Mouse (Mus musculus) neural tube, embryonic 14.5 days (tissue): ENCODE measurements around the gene Ppm1f. TPM values are rescaled to one million over a fixed set of nuclear protein-coding genes. Genes with fewer than 3 reads are reported as not detected.
A peak's percentile ranks its signal among the peaks of the same experiment; 100 is the strongest.

Experiments used
- ATAC-seq: fragments of 200-750 bp; cut with Nextera tagmentation; 2 replicates; pipeline ENCODE4 v1.8.0; 2017; ENCODE audit warnings: low read depth, mild to moderate bottlenecking, moderate TSS enrichment, moderate library complexity
- H3K27ac ChIP-seq: fragments of 300-500 bp; sonication (generic); 2 replicates; pipeline ENCODE4 v1.5.1; 2014; ENCODE audit warnings: low read depth, mild to moderate bottlenecking, control low read depth, low read length, moderate library complexity, mixed read lengths
- H3K27me3 ChIP-seq: fragments of 300-500 bp; sonication (generic); 2 replicates; pipeline ENCODE4 v1.6.1; 2014; ENCODE audit warnings: low read length; ENCODE audit not compliant: control insufficient read depth, insufficient read depth
- H3K36me3 ChIP-seq: fragments of 300-500 bp; sonication (generic); 2 replicates; pipeline ENCODE4 v1.6.1; 2014; ENCODE audit warnings: low read length, mixed read lengths; ENCODE audit not compliant: control insufficient read depth, insufficient read depth
- H3K4me1 ChIP-seq: fragments of 300-500 bp; sonication (generic); 2 replicates; pipeline ENCODE4 v1.6.1; 2014; ENCODE audit warnings: low read length; ENCODE audit not compliant: control insufficient read depth, insufficient read depth
- H3K4me2 ChIP-seq: fragments of 300-500 bp; sonication (generic); 2 replicates; pipeline ENCODE4 v1.6.1; 2014; ENCODE audit warnings: mild to moderate bottlenecking, low read depth, low read length, control low read depth
- H3K4me3 ChIP-seq: fragments of 300-500 bp; sonication (generic); 2 replicates; pipeline ENCODE4 v1.5.1; 2014; ENCODE audit warnings: low read depth, low read length, control low read depth, mixed read lengths
- H3K9ac ChIP-seq: fragments of 300-500 bp; sonication (generic); replicated peaks from 2 replicates; pipeline ENCODE4 v1.6.1; 2014; ENCODE audit warnings: low read depth, mild to moderate bottlenecking, control low read depth, low read length, mixed read lengths
- H3K9me3 ChIP-seq: fragments of 300-500 bp; sonication (generic); 2 replicates; pipeline ENCODE4 v1.6.1; 2016; ENCODE audit warnings: low read length; ENCODE audit not compliant: control insufficient read depth
- WGBS: fragments of 180-500 bp; shearing (Covaris S2); extraction: QIAGEN DNeasy Blood & Tissue Kit; methylation state at CpG from one replicate; pipeline ENCODE4 v1.1.7; 2014; 5-methylcytosine and 5-hydroxymethylcytosine counted together
- polyA plus RNA-seq: library from polyadenylated mRNA; unstranded; fragments of >200 nt; fragmentation: Nextera tagmentation; extraction: Ambion mirVana; gene quantifications from 2 replicates; pipeline ENCODE4 v1.2.1, GENCODE M21; 2014

Gene Ppm1f
- polyA plus RNA-seq, 1 experiment from 2014 or later, result 16.7 TPM

DNA sequence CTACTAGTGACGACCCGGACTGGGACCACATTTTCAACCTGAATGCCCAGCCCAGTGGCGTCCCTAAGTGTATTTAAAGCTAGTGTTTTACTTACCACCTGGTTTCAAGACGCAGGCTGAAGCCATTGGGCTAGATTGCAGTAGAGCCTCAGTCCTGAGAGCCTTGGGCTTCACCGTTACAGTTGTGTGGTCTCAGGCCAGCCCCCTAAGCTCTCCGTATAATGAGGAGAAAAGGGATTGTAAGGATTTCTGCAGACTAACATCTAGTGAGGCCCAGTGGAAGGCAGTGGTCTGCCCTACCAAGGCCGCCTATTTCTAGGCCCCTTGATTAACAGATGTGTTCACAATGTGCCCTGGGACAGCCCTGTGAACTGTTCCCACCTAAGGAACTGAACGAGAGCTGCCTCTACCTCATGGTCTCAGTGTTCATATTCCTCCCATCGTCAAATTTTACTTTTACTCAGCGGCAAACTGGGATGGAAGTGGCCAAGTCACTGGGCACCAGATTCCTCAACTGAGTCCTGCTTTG, 851 bp downstream of the Ppm1f start:
- Histone ChIP-seq H3K27ac (peak overlapping the region; percentile 70), H3K4me2 (peak overlapping the region; percentile 95), H3K9me3 (no peaks in the 10 kb centered on the region), H3K4me1 (peaks cover 10% of the 10 kb centered on the region), H3K4me3 (peak overlapping the region; percentile 51), H3K27me3 (no peaks in the 10 kb centered on the region), H3K36me3 (peaks cover under 1% of the 10 kb centered on the region; the same call in 1 of the 2 replicates), H3K9ac (peak overlapping the region; percentile 53)
- ATAC-seq, result no peak; the same call in 1 of the 2 replicates
- WGBS, result 26% methylated on average over 10 of the region's 10 CpGs

DNA sequence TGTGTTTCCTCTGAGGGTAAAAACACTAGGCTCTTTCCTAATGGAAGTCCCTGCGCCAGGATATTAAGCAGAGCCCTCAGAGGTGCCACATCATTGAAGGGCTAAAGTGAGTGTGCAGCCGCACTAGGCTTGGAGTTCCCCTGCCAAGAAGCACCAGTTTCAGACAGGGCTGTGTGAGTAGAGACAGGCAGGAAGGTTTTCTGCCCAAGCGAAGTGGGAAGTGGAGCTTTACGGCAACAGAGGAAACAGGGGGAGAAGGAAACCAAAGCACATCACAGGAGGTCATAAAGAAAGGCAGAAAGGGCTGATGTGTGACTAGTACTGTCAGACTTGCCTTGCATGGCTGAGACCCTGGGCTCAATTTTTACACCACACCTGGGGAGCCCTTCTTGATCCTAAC, 6.1 kb downstream of the Ppm1f start:
- H3K4me3 ChIP-seq, result no peak overlapping the region
- no peak for ATAC-seq
- no peaks in the 10 kb centered on the region for H3K27me3 ChIP-seq
- whole genome bisulfite sequencing, result 84% methylated on average over 4 of the region's 4 CpGs
- no peak overlapping the region for H3K4me2 ChIP-seq
- peaks cover 9% of the 10 kb centered on the region; the same call in 1 of the 2 replicates for H3K36me3 ChIP-seq
- peaks cover 4% of the 10 kb centered on the region for H3K4me1 ChIP-seq
- no peaks in the 10 kb centered on the region for H3K9me3 ChIP-seq
- no peak overlapping the region for H3K9ac ChIP-seq
- H3K27ac ChIP-seq, result no peak overlapping the region

DNA sequence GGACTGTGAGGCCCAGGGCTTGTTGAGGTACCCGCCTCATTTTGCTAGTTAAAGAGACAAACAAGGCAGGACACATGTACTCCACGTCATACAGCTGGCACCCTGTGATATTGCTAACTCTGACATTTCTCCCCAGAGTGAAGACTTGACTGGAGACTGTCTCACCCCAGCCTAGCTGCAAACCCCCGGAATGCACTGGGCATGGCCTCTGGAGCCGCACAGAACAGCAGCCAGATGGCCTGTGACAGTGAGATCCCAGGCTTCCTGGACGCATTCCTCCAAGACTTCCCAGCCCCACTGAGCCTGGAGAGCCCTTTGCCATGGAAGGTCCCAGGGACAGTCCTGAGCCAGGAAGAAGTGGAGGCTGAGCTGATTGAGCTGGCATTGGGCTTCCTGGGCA, 6.9 kb downstream of the Ppm1f start:
- no peaks in the 10 kb centered on the region for H3K4me1 ChIP-seq
- ATAC-seq, result no peak
- H3K4me2 ChIP-seq, result no peak overlapping the region
- H3K4me3 ChIP-seq, result no peak overlapping the region
- H3K27me3 ChIP-seq, result no peaks in the 10 kb centered on the region
- WGBS, result 88% methylated on average over 5 of the region's 5 CpGs
- peaks cover 9% of the 10 kb centered on the region; the same call in 1 of the 2 replicates for H3K36me3 ChIP-seq
- H3K9me3 ChIP-seq, result no peaks in the 10 kb centered on the region
- no peak overlapping the region for H3K27ac ChIP-seq
- no peak overlapping the region for H3K9ac ChIP-seq

DNA sequence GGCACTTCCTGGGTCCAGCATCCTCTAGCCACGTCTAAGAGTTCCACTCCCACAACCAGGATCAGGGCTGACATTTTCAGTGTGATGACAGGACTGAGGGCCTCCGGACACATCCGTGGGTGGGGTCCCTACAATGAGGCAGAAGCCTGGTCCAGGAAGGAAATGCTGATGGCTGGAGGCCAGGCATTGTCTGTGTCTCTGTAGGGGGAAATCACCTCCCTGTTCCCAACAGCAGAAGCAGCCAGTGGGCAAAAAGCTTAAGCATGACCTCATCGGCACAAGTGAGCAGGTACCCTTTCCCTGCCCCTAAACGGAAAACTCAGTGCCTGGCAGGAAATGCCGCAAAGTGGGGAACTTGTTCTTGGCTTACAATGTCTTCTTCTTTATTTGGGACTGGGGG, 11.5 kb downstream of the Ppm1f start:
- Histone ChIP-seq H3K4me3 (no peak overlapping the region), H3K9me3 (no peaks in the 10 kb centered on the region), H3K36me3 (peaks cover 23% of the 10 kb centered on the region), H3K4me1 (peaks cover 4% of the 10 kb centered on the region), H3K9ac (no peak overlapping the region), H3K27ac (no peak overlapping the region), H3K27me3 (no peaks in the 10 kb centered on the region), H3K4me2 (no peak overlapping the region)
- WGBS, result 79% methylated on average over 6 of the region's 6 CpGs
- no peak for ATAC-seq

DNA sequence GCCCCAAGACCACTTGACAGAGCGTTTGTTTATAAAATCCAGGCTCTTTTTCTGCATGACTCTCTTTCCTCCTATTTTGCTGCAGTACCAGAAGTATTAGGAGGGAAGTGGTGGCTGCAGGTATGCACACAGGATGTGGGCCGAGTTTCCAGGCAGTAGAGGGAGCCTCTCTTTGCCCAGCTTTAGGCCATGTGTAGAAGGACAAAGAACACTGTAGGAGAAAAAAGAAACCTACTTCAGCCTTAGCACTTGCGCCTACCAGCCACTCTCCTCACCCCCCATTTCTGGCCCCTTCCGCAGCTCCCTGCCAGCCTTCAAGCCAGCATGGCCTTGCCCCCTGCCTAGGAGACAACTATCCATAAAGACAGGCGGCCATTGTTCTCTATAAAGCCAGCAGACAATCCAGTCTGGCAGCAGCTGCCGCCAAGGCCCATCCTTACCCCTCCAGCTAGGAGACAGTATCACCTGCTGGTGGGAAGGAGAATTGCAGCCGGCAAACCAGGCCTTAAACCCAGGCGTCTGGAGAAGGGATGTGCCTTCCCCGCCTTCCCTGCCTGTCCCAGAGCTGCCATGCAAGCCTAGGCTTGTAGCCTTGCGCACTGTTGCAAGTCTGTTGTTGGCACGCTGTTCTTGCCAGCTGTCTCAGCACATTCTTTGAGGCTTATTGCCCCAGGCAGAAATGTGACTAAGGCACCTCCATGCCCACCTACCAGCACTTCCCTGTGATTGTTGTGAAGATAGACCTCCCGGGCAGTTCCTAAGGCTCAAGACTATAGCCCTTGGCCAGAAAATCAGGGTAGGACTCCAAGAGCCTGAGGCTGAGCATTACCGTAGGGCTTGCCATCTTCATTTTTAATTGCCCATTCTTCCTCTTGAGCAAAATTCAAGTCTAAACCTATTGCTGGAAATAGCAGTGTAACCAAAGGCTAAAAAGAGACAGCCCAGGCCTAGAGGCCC, 15.7 kb downstream of the Ppm1f start:
- Histone ChIP-seq H3K4me3 (no peak overlapping the region), H3K27ac (peak overlapping the region; percentile 65), H3K27me3 (no peaks in the 10 kb centered on the region), H3K4me2 (no peak overlapping the region), H3K9me3 (no peaks in the 10 kb centered on the region), H3K9ac (no peak overlapping the region), H3K36me3 (peaks cover 40% of the 10 kb centered on the region), H3K4me1 (peaks cover 4% of the 10 kb centered on the region)
- ATAC-seq, result peak; percentile 96
- WGBS, result 27% methylated on average over 13 of the region's 13 CpGs

DNA sequence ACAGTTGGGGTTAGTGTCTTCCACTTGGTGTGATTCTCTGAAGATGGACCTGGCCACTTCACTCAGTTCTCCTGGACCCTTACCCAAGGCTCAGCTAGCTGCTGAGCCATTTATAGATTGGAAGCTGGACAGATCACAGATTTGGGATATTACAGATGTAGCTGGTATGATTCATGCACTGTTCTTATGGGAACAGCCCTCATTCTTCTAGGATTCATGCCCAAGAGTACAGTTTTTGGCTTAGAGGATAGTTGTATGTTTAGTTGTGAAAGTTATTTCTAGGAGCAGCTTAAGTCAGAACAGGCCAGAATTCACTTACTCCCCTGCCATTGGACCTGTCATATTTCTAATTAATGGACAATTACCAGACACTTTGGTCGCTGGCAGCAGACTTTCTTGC, 17.2 kb downstream of the Ppm1f start:
- Histone ChIP-seq H3K9ac (no peak overlapping the region), H3K9me3 (no peaks in the 10 kb centered on the region), H3K4me2 (no peak overlapping the region), H3K27ac (no peak overlapping the region), H3K27me3 (no peaks in the 10 kb centered on the region), H3K4me1 (peaks cover 4% of the 10 kb centered on the region), H3K4me3 (no peak overlapping the region), H3K36me3 (peaks cover 53% of the 10 kb centered on the region)
- no peak for ATAC-seq
- WGBS, result 74% methylated on average over 1 of the region's 1 CpGs

DNA sequence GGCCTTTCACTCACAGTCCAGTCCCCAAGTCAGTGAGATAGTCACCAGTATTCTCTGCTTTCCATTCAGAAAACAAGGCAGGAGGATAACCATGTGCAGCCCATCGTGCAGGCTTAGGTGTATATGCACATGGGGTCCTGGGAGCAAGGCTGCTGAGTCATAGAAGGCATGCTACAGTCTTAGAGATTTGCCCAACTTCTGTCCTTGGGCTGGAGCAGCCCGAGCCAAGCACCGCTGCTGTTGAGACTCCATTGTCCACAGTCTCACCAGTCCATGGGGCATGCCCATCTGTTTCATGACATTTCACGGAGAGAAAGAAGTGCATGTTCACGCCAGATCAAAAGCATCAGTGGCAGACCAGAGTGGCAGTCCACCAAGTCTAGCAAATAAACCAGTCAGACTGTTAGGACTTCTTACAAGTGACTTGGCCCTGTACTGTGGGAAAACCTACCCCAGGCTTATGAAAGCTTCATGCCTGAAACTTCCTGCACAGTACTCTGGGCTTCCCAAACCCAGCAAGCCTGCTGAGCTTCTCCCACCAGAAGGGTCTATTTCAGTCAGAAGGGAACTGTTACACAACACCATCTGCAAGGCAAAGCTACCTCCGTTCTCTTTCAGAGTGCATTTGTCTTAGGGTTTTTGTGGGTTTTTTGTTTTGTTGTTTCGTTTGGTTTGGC, 22.3 kb downstream of the Ppm1f start:
- H3K4me1 ChIP-seq, result no peaks in the 10 kb centered on the region
- WGBS, result 92% methylated on average over 7 of the region's 7 CpGs
- H3K9me3 ChIP-seq, result no peaks in the 10 kb centered on the region
- H3K4me2 ChIP-seq, result no peak overlapping the region
- ATAC-seq, result no peak
- H3K9ac ChIP-seq, result no peak overlapping the region
- no peak overlapping the region for H3K27ac ChIP-seq
- H3K27me3 ChIP-seq, result no peaks in the 10 kb centered on the region
- H3K4me3 ChIP-seq, result no peak overlapping the region
- peaks cover 62% of the 10 kb centered on the region for H3K36me3 ChIP-seq

DNA sequence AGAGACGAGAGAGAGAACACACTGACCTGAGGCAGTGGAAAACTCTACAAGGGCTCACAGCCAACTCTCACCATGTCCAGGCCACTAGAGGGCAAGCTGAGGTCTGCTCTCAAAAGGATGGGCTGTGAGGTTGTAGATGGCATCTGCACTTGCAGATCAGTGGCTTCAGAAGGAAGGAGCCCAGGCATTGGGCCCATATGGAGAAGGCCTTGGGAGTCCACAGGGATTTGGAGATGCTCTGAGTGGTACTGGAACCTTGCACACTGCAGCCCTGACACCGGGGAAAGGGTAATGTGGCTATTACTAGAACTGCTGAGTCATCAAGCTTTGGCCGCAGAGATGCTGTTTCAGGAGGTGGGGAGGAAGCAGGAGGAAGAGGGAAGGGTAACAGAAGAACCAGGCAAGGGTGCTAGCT, 24.8 kb downstream of the Ppm1f start:
- 73% methylated on average over 3 of the region's 3 CpGs for WGBS
- Histone ChIP-seq H3K4me1 (no peaks in the 10 kb centered on the region), H3K36me3 (peaks cover 58% of the 10 kb centered on the region), H3K4me2 (no peak overlapping the region), H3K9ac (no peak overlapping the region), H3K4me3 (no peak overlapping the region), H3K27me3 (no peaks in the 10 kb centered on the region), H3K27ac (no peak overlapping the region), H3K9me3 (no peaks in the 10 kb centered on the region)
- no peak for ATAC-seq

DNA sequence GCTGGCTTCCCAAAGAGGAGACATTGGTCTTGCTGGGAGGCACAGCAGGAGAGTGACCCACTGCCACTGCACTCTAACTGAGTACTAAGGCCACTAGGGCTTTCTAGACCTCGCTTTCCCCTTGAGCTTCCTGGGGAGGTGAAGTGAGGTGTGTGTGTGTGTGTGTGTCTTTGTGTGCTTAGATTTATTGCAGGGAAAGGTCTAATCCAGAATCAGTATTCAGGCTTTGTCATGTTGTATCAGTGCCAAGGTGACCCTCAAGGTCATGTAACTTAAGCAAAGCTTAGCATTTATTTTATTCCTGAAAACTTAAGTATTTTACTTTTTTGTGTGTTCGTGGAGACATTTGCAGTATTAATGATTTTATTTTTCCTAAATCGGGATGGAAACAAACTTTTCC, 28.2 kb downstream of the Ppm1f start:
- 93% methylated on average over 3 of the region's 3 CpGs for WGBS
- Histone ChIP-seq H3K9me3 (no peaks in the 10 kb centered on the region), H3K4me1 (no peaks in the 10 kb centered on the region), H3K27me3 (no peaks in the 10 kb centered on the region), H3K36me3 (peaks cover 29% of the 10 kb centered on the region), H3K4me2 (no peak overlapping the region), H3K4me3 (no peak overlapping the region), H3K27ac (no peak overlapping the region), H3K9ac (no peak overlapping the region)
- ATAC-seq, result no peak
